Mouse (Mus musculus) megakaryocyte, embryonic 14.5 days (primary cell): ENCODE results near the gene Zfp473.

Experiments used
- FLI1 ChIP-seq: IDR thresholded peaks from 2 replicates; pipeline ENCODE4 v1.6.1; 2012; ENCODE audit warnings: low read length, inconsistent platforms, mixed read lengths
- GATA1 ChIP-seq: IDR thresholded peaks from 3 replicates; pipeline ENCODE4 v1.6.1; 2012; ENCODE audit warnings: mixed read lengths, low read length, inconsistent platforms, borderline replicate concordance

- no peak for TF ChIP-seq GATA1
- no peak for TF ChIP-seq FLI1
Measured at GRCm38 (mm10) chr7:44741361-44741760, 9.5 kb downstream of the Zfp473 start.
